Mouse (Mus musculus): ENCODE measurements at regions not wholly inside any gene's neighbourhood (a gene's known extent, or its start where the extent isn't known, plus 50 kb on each side); places are given as distances from the start of the nearest gene placed in this dataset.

DNA sequence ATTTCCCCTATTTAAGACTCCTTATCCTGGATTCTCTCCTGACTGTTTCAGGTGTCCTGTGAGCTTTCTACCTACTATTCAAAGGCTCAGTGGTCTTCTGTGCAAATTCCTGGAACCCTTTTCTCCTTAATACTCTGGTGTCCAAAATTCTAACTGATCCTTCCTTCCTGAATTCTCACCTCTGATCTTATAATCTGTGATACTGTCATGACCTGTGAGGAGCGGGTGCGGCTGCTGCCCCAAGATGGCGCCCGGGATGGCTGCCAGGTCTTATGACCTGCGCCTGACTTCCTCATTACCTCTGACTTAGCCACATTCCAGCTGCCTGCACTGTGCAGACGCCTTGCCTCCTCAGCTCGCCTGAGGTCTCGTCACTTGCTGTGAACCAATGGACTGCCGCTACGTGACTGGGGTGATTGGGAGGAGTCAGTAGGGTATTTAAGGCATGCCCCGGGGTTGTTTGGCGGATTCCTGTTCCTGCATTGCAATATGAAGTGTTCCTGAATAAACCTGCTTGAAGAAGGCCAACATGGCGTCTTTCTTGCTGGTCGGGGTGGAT, 131.2 kb downstream of the Ptbp2 start:
- no peak for DNase-seq (ENCODE audit: low spot score)

DNA sequence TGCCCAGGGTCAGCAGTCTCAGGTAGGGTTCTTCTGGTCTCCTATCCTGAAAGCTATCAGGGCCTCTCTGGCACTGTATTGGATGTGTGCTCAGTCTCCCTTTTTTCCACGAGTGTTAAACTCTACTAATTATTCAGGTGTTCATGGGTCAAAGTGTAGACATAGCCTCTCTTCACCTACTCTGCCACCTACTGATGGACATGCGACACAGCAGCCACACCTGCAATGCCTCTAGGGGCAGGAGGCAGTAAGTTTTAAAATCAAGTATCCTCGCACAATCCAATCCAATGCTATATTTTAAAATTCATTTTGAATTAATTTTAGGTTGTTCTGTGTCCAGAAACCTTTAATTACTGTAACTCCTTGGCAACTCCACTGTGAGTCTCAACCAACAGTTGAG, 145.6 kb downstream of the Ptbp2 start:
- DNase-seq (ENCODE audit: low spot score): no peak

DNA sequence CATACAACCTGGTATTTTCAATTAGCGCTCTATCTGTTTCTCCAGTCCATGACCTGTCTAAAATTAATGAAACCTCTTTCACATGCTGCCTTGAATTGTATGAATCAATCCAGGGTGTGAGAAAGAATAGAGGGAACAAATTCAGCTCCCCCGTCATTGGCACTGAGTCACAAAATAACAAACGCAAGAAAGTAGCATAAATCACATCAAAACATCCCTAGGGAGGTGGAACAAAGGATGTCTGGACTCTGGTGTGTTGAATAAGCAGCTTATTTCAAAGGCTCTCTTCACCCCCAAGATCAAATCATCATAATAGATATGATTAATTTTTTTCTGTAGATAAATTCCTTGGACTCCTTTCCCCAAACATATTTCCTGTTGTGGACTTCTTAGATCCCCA, 148.6 kb downstream of the Ptbp2 start:
- no peak for DNase-seq (ENCODE audit: low spot score)

DNA sequence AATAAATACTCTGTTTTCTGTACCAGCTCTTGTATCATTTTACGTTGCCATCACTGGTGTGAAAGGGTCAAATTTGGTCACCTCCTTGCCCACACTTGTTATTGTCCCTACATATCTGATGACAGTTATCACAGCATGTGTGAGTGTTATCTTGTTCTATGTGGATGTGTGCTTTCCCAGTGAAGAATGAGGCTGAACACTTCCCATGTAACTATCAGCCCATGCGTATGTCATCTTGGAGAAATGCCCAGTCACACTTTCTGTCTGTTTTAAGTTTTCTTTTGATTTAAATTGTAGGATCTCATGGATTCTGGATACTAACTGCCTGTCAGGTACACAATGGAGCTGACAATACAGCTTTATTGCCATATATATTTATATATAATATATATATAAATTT, 150.8 kb downstream of the Ptbp2 start:
- no peak for DNase-seq (ENCODE audit: low spot score)

DNA sequence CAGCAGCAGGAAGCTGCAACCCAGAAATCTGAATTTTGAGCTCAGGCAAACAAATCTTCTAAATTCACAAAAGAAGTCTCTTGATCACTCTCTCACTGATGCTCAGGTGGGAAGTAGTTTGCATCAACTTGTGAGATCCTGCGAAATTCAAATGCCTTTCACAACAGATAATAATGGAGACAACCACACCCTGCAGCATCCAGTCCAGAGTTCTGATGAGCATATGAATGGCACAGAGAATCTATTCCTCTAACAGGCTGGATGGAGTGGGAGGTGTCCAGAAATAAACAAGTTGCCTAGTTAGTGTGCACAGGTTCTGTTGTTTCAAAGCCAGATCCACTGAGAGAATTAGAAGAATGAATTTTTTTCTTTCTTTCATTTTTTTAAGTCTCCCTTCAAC, 178.2 kb downstream of the Ptbp2 start:
- DNase-seq (ENCODE audit: low spot score): no peak

DNA sequence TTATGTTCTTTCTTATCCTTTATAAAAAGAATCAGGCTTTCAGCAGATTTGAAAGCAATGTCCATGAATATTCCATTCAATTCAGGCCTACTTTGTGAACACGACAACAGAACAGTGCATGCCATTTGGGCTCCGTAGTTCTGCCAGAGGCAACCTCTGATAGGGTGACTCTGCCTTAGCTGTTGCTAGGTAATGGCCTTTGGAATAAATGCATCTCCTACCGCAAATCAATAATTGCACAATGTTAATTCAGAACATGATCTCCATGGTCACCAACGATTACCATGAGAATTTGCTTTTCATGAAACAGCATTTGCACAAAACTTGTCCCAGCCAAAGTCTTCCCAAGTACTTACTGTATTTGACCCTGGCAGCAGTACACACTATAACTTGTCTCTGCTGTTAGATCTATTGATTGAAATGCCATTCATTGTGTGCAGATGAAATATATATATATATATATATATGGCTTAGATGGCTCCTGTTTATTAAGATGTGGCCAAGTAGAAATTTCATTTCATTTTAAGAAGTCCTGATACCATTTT, 195.3 kb downstream of the Ptbp2 start:
- DNase-seq (ENCODE audit: low spot score): no peak

DNA sequence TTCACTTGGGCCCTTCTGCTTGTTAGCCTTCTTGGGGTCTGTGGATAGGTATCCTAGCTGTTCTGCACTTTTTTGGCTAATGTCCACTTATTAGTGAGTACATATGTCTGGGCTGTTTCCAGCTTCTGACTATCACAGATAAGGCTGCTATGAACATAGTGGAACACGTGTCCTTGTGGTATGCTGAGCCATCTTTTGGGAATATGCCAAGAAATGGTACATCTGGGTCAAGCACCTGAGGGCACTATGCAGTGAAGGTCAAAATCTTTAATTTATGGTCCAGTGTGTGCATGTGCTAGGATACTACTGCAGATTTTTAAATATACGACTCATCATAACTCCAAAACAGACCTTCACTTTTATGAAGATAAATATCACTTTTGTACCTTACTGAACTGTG, 196.3 kb downstream of the Ptbp2 start:
- no peak for DNase-seq (ENCODE audit: low spot score)

DNA sequence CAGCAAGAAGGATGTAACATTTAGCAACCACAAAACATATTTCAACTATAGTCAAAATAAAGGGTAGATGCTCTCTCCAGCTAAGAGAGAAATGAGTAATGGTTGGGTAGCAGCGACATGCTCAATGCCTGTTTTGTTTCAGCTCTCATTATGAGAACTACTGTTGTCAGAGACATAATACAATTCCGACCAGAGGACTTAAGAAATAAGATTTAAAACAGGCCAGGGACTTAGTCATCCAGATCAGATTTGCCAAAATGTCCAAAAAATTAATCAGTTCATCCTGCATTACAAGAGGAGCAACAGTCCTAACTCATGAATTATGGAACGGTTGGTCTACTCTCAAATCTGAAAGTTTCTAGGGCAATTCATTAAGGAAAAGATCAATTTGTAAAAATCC, 208.8 kb downstream of the Ptbp2 start:
- no peak for DNase-seq (ENCODE audit: low spot score)

DNA sequence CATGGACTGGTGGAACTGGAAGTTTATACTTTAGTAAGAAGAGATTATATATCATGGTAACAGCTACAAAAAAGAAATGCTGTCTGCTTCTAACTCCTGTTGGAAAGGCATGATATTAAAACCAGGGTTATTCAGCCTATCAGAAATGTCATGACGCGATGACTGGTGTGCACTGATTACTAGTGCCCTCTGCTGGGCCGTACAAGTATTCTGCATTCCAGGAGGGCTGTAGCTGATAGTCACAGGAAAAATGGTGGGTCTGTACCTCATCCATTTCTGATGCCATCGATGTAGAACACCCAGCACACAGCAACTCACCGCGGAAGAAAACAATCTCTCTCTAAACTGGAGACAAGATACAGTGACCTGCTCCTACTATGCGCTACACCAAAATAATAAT, 246.4 kb downstream of the Ptbp2 start:
- no peak for DNase-seq (ENCODE audit: low spot score)

DNA sequence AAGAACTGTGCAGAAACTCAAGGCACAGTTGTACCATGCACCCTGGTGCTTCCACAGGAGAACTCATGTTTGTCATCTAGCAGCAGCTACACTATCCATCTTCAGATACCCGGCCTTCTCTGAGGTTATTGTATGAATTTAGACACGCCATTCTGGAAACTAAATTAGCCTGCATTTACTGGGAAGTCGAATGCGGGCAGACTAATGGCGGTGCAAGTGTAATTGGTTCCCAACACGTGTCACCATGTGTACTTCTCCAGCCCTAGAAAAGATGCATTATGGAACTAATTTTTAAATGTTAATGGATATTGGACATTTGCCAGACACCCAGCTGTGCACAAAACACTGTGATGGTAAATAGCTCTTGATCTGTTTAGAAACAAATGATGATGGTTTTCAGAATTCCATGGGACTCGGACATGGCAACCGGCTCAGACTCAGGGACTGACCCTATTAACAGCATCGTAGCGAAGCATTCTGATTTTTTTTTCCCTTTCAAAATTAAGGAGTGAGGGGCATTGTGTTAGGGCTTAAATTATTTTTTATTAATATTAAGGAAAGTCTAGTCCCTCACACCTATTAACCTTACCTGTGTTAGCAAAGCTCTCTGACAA, 259.6 kb downstream of the Ptbp2 start:
- no peak for DNase-seq (ENCODE audit: low spot score)

DNA sequence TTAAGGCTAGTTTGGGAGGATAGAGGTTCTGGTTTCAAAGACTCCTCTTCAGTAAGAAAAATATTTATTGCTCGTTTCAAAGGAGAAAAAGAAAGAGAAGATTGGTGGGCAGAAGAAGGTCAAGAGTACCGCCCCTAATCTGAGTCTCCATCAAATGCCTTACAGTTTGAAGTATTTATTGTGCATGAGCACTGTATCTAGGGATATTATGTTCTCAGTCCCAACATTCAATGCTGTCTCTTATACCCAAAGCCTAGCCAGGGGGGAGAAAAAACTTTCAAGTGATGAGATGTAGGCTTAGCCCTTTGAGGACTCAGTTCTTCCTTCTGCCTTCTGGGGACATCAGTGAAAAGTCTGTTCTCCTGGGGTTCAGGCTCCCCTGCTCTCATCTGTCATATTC, 271.7 kb downstream of the Ptbp2 start:
- no peak for DNase-seq (ENCODE audit: low spot score)

DNA sequence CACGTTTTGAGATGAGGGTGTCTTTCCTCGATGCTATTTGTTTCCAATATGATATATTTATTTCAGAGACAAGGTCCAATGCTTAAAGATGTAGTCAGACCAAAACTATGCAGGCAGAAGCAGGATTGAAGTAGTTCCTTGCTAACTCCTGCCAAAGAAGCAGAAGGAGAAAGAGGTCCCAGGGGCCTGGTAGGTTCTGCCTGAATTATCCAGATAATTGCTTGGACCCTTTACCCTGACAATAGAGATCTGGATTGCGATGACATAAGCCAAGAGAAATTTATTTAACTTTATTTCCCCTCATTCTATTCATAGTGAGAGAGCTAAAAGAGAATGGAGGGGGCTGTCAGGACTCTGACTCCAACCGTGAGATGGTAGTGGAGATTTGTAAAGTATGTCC, 275.1 kb downstream of the Ptbp2 start:
- no peak for DNase-seq (ENCODE audit: low spot score)

DNA sequence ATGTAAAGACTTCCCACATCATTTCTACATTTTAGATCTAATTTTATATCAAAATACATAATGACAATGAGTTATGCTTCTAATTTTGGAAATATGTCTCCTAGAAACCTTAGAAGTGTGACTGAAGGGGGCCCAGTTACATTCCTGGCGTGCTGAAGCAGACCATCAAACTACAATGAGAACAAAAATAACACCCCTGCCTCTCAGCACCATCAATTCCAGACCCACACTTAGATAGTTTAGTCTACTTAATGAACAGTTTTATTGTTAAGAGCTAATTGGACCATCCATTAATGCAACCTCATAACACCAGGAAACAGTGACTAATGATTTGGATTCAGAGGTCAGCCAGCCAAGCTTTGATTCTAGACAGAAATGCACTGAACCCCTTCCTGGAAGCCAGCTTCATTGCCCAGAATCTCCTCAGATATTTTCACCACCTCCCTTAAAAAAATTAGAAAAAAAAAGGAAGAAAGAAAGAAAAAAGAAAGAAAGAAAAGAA, 280.7 kb downstream of the Ptbp2 start:
- no peak for DNase-seq (ENCODE audit: low spot score)

DNA sequence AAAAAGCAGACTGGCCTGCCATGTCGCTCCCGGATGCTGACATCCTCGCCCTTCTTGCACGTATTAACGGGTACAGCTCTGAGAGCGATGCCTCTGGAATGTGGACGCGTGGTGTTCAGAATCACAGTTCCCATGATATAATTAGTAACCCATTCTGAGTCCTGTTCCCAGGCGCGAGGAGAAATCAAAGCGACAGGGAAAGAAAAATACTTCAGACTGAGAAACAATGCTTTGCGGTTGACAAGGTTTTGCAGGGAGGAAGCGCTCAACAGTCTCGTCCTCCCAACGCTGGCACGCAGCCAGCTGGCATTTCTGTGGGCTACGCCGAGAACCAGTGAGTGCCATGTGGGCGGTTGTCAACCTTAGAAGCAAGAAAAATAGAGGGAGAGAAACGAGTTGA, 285.6 kb downstream of the Ptbp2 start:
- peak; percentile 53 for DNase-seq (ENCODE audit: low spot score)

DNA sequence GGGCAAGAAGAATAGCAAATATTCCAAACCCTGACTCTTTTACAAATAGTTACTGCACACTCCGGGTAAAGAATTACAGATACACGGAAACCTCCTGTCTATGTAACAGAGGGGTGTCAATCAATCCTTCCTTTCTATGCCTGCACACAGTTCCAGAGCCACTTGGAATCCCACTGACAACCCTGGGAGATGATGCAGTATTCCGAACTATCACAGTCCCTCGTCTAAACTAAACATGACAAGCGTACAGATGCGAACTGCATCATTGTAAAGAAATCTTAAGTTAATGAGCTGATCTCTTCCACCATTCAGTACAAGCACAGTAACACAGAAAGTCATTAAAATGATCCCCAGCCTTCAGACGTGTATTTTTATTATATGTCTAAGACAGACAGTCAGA, 286.4 kb downstream of the Ptbp2 start:
- DNase-seq (ENCODE audit: low spot score): no peak

DNA sequence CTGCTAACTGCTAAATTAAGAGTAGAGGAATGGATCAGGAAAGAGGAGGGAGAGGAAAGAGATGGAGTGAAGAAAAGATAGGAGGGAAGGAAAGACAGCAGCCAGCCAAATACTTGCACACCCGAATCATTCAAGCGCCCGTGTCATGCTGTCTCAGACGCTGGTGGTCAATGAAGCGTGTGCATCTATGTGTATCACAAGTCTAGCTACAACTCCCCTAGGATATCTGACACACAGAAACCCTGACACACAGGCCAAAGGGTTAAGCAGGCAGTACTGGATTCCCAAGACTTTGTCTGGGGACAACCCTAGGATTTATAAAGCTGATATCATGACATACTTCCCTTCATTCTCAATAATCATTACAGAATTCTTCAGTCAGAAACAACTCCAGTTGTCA, 289.7 kb downstream of the Ptbp2 start:
- DNase-seq (ENCODE audit: low spot score): no peak

DNA sequence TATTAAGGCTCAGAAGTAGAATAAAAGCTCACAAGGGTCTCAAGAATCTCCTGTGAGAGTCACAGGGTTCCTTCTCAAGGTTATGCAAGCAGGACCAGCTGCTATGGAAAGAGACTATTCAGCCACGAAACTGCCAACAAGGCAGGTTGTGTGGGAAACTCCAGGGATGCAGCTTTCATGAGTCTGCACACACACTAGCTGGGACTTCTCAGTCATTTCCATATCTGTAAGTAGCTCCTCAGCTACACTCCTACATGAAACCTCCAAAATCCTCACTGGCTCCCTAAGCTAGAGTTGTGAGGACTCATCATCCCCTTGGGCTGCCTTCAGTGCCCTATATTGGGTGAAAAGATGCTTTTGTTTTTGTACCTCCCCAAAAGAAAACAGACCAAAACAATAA, 291.6 kb downstream of the Ptbp2 start:
- DNase-seq (ENCODE audit: low spot score): no peak

DNA sequence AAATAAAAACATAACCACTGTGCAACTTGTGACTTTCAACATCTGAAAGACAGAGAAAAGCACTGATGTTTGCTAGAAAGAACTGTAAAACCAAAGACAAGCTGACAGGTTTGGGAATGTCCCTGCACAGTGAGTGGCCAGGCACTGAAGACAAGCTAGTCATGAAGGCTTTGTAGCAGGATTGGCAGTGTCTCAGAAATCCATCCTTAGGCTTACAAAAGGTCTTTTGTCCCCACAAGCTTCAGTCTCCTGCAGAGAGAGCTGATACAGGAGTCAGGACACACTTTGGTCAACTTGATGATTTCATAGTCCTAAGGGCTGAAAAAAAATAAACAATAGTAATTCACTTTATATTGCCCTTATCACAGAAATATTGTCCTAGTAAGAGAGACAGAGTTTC, 294.9 kb downstream of the Ptbp2 start:
- DNase-seq (ENCODE audit: low spot score): no peak
